Mouse (Mus musculus): ENCODE measurements around the gene Vav2.

The Vav2 gene

DNA sequence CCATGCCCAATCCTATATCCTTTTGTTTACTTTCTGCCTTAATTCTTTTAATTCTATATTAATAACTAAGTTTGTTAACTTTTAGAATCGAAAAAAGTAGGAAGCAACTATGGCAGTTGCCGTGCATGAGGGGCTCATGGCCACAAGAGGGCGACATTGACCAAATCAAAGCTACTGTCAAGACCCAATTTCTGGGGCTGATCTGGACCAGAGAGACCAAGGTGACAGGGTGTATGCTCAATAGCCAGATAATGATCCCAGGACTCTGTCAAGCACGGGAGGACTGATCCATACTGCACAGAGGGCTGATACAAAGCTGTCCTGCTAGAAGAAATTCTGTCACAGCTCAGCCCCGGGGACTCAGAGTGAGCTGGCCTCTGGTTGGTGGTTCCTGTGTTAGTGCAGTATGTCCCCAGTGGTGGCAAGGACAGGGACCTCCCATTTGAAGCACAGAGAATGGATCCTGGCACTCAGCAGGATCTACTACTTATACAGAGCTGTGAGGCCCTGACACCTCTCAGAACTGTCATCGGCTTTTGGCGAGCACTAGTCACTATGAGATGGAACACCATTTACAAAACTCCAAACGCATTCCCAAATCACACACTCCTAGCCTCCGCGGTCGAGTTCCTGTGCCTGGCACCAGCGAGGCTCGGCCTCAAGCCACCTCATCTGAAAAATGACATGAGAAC, 145.8 kb downstream of the Vav2 start:
- DNase-seq (ENCODE audit: low read depth, low spot score) = peak; percentile 55

DNA sequence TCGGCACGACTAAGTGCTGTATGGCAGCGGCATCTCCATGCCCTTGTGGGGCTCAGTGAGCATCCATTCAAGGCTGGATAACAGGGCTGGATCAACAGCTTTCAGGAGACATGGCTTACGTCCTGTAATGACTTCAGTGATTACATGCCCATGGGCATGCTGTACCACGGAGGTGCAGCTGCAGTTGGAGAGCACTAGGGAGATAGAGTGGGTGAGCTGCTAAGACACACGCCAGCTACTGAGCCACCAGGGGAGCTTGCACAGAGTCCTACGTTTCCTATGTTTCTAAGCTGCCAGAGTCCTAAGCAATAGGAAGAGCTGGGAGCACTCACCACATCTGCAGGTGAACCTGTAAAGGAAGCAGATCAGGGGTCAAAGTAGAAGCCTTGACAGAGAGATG, 148.0 kb downstream of the Vav2 start:
- DNase-seq (ENCODE audit: low read depth, low spot score) = no peak

DNA sequence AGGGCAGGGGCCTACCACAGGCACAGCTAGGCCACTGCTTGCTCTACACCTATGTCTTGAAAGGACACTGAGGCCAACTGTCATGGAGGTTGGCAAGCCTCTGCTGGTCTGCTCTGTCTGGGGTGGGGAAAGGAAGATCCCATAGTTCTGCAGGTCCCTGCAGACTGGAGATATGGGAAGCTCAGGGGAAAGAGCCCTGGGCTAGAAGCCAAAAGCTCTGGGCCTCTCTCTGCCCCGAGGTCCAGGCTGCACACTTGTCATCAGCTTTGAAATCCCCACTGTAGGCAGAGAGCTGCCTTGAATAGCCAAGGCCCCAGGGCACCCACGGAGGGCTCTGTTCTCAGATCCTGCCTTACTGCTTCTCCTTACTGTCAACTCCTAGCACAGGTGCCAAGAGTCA, 158.5 kb downstream of the Vav2 start:
- DNase-seq (ENCODE audit: low read depth, low spot score) = no peak

DNA sequence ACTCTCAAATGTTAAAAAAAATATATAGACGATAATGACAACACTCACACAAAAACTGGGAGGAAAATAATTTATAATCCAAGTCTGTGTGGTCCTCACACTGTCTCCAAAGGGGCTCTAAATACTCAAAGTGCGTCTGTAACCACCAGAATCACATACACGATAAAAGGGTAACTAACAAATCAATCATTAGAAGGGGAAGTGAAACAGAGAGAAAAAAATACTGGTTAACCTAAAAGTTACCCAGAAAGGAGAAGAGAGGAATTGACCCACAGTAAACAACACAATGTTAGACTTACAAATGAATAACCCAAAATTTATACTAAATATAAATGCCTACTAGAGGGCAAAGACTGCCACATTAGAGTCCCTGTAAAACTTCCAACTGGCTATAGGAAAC, 161.0 kb downstream of the Vav2 start:
- no peak for DNase-seq (ENCODE audit: low read depth, low spot score)

DNA sequence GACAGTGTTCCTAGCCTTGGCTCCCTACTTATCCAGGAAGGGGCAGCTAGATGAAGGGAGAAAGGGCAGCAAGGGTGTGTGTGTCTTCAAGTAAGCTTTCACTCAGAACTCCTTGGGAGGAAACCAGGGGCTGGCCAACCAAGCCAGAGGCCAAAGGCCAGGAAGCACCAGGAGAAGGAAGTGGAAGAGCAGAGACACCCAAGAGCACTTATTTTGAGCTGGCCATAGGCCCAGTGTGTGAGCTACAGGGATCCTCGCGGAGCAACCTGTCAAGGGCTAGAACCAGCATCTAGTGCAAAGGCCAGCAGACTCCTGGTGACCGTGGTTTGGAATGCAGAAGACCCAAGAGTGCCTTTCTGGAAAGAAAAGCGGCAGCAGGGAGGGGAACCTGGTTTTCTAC, 163.8 kb downstream of the Vav2 start:
- DNase-seq (ENCODE audit: low read depth, low spot score) = no peak

DNA sequence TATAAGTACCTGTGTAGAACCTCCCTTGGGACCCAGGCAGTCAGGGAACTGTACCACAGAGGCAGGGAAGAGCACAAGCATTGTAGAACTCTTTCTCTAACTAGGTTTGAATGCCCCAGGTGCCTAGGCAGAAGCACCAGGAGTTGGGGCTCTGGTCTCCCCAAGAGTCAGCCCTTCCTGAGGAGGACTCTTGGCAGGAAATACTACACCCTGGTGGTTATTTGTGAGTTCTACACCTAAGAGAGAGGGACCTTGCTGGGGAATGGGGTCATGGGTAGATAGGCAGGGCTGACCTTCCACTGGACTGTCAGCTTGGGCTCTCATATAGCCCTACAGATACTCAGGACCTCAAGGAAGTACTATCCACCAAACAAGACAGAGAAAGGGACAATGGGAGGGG, 175.4 kb downstream of the Vav2 start:
- DNase-seq (ENCODE audit: low read depth, low spot score) = no peak

DNA sequence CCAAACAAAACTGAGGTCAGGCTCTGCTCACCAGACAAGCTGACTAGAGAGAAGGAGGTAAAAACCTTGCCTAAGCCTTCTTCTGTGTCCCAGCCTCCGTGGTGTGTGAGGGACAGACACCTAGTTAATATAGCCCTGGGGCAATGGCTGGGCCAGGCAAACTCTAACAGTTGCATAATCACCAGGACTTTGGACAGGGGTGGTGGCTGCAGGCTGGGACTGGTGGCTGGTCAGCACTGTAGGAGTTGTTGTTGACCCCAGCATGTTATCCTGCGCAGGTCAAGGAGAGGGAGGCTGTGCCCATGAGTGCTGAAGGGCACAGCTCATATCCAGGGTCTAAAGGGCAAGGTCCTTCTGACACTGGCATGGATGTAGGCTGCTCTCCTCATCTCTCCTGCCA, 178.6 kb downstream of the Vav2 start, which contains the start of gene Sardh:
TSS of gene Sardh (minus strand) at position 127 of the 400 bp plus-strand sequence.
- DNase-seq (ENCODE audit: low read depth, low spot score) = no peak

DNA sequence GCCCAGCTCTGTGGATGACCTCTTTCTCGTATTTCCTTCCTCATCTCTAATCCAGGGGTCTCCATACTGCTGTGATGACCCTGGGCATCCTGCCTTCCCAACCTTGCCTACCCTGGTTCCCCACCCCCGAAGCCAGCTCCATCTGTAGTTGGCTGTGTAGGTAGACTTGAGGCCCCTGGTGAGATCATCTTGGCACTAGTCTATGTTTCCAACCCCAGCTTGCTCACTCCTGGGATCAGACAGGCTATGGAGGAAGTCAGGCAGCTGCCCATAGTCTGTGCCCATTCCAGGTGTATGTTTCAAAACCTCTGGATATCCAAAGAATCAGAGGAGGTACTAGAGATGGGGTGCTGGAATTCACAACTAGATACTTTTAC, 179.4 kb downstream of the Vav2 start:
- DNase-seq (ENCODE audit: low read depth, low spot score) = no peak

DNA sequence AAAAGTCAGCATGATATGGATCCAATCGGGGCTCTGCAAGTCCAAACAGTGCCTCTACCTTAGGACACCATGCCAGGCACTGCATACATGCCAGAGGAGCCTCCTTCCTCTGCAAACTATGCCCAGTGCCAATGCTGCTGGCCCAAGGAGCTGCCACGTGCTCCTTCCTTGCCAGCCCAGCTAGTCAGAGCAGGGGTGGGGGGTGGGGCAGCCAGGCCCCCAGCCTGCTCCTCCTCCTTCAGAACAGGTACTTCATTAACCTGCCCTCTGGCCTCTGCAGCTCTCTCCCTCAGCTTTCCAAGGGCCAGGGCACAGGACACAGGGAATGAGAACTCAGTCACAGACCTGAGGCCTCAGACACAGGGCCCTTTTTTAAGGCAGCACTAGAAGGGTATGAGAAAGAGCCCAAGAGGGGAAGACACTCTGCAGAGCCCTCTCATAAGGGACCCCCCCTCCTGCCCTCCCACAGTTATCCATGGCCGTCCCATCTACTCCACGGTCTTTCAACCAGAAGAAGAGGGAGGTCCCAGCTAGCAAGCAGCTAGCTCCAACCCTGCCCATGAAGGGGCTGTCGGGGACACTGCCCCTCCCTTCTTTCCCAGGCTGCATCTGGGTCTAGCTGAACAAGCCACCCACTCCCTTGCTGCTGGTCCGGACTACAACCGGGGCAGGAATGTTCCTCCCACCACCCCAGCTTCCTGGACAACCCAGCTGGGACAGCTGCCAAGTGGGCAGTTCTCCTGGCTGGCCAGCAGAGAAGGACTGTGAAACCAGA, 179.9 kb downstream of the Vav2 start:
- DNase-seq (ENCODE audit: low read depth, low spot score) = peak; percentile 29

DNA sequence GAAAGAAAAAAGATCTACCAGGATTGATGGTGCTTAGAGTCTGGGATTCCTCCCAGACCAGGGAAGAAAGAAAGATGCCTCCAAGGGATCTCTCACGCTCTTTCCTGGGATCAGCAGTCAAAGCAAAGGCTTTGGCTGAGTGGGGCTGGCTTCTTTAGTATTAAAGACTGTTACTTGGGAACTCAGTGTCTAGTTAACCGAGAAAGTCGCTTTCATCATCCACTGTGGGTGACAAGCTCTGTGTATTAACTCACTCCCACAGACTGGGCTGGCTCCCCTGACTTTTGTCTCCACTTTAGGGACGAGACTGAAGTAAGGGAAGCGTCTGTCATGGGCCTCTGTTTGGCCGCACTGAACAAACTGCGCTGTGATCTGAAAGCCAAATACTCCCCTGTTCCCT, 180.9 kb downstream of the Vav2 start:
- DNase-seq (ENCODE audit: low read depth, low spot score) = no peak

DNA sequence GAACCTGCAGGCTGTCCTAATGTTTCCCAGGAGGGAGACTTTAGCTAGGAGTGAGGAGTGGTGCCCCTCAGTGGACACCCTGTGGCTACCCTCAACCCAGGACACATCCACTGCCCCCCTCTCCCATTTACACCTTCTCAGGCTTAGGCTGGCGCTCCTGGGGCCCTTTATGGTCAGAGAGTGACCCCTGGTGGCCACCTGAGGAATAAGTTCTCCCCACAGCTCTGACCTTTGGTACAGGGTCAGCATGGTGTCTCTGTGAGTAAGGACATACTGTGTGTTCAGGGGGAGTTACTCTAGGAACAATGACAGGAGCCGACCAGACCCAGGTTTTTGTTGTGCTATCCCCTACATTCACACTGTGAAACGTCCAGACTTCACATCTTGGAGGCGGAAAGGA, 189.5 kb downstream of the Vav2 start:
- peak; percentile 52 for DNase-seq (ENCODE audit: low read depth, low spot score)

DNA sequence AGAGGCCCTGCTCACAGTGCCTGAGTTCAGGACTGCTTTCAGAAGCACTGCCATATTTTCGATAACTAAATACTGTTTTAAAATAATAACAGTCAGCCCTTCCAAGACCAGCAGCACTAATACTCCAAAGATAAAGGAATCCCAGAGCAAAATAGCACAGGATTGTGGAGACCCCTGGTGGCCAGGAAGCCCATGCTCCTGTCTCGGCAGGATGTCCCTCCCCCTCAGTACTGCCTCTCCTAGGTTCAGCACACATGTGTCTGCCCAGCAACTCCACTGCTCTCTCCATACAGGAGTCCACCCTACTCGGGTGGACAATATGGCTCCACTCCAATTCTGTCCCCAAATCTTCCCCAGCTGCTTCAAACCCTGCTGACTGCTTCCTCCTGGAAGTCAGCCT, 191.1 kb downstream of the Vav2 start:
- peak; percentile 33 for DNase-seq (ENCODE audit: low read depth, low spot score)

DNA sequence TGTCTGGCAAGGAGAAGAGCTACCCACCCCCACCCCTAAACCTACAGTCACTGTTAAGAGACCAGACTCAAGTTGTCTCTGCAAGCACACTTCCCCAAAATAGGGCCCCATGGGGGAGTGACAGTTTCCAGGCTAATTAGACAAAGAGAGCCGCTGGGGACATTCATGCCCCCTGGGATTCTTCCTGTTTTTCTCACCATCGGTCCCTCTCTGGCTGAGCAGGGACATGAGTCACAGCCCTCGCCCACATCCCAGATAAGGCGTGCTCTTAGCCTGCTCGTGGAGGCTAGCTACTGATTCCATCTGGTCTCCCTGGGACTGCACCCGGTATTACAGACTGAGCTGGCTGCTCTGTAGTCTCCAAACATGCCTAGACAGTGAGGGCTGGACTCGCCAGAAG, 194.5 kb downstream of the Vav2 start:
- DNase-seq (ENCODE audit: low read depth, low spot score) = no peak

DNA sequence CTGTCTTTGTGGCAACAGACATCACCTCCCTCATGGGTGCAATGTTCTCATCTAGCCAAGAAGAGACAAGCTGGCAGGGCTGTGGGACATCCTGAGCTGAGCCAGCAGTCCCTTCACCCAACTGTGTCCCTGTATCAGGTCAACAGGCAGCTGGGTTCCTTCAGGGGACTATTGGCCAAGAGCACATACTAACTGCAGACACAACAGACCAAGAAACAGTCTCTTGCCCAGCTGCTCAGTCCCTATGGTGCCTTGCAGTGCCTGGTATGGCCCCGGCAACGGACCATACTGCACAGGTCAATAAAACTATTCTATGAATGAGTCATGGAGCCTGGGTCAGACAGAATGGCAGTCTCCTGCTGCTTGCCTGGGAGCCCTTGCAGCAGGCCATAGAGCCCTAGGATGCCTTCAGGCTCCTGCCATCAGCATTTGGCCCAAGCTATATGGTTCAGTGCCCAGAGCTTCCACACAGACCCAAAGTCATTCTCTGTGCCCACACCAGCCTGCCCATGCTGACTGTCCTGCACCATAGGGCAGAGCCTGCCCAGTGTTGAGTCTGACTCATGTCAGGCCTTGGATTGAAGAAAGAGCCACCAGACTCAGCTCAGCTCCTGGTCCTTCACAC, 197.2 kb downstream of the Vav2 start:
- DNase-seq (ENCODE audit: low read depth, low spot score) = no peak

DNA sequence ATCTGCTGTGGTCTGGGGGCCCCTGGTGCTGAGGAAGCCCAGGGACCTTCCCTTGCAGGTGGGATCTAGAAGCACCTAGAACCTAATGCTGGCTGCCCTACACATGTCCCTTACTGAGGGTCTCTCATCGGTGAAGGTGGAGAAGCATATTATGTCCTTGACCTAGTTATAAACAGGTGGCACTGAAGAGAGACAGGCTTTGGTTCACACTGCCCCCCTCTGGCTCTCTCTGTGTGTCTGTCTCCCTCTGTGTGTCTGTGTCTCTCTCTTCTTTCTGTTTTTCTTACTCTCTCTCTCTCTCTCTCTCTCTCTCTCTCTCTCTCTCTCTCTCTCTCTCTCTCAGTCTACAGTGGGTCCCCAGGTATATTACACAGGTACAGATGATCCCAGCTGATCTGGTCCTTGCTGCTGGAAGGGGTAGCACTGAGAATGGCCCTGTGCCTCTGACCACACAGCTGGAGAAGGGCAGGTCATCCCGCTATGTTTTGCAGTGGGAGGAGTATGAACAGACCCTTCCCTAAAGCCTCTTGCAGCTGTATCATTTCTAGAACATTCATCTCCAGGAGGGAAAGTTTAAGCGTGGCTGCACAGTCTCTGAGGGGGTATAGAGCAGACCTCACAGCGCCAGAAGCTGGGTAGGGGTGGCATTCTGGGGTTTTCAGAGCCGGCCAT, 197.9 kb downstream of the Vav2 start:
- no peak for DNase-seq (ENCODE audit: low read depth, low spot score)

DNA sequence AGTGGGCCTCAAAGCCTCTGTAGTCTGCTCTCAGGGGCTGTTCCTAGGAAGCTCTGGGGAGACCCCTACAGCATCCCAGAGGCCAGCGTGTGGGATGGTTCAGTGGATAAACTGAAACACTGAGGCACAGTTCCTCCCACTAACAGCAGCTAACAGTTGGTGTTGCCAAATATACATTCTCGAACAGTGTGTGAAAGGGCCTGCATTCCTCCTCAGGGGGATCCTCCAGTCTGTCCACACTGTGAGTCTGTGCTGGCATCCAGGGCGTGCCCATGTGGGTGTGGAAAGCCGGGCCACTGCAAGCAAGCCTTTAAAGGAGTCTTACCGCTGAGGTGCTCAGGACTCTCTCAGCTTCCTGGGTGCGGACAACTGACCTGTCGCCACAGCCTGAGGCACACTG, 200.3 kb downstream of the Vav2 start:
- no peak for DNase-seq (ENCODE audit: low read depth, low spot score)

DNA sequence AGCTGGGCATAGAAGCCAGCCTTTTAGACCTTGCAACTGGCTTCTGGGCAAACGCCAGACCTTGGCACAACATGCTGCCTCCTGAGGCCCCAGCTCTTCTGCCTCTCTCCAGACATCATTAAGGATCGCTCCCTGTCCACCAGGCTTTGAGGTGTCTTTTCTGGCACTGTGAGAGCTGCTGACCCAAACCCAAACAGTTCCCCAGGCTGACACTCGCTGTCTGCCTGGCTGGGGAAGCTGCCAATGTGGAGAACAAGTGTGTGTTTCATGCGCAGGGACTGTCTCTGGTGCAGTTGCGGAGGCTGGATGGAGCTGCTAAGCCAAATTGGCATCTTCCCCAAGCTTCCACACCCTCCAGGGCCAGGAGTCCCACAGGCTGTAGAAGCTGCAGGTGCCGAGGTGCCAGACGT, 203.8 kb downstream of the Vav2 start:
- DNase-seq (ENCODE audit: low read depth, low spot score) = no peak

DNA sequence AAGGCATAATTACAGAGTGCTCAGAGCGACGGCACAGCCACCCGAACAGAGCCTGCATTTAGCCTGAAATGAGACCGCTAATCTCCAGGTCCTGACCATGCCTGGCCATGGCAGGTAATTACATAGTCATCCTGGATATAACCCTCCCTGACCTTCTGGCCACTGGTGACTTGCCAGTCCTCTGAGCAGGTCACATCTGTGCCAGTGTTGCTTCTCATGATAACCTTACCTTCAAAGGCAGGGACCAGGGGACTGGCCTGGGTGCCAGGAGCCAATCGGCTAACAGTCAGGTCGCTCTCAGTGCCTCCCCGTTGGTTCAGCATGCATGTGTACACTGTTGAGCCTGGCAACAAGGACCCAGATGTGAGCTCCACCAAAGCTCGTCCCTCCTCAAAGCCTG, 208.3 kb downstream of the Vav2 start:
- DNase-seq (ENCODE audit: low read depth, low spot score) = no peak

DNA sequence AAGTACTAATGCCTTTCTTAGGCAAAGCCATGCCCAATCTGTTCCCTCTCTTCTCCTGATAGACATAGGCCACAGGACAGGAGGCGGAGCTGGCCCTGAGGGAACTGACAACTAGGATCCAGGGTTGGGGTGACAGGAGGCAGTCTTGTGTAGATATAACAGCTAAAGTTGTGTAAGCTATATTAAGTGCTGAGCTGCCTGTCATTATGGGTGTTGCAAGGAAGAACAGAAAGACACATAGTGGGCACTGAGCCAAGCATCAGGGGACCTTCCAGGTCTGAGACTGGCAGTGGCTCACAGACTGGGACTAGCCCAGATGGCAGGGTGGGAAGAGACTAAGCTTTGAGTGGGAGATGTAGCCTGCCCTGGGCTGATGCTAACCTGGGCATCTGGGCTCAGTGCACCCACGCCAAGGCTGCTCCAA, 208.7 kb downstream of the Vav2 start:
- no peak for DNase-seq (ENCODE audit: low read depth, low spot score)

DNA sequence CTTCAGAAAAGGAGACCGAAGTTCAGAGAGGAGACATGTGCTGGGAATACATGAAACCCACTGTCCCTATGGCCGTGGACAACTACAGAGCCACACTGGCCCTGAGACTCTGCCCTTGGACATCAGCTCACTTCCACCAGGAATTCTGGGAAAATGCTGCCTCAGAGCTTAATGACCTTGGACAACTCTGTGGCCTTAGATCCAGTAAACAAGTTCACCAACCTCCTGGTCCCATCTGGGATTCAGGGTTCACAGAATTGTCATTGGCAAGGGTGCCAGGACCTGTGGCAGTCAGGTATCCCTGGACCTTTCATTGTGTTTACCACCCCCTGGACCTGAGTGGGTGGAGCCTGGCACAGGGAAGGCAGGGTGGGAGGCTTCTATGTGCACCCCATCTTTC, 211.3 kb downstream of the Vav2 start:
- DNase-seq (ENCODE audit: low read depth, low spot score) = no peak
